28 mouse cellular contexts compared by ENCODE assay signal in genomic region chr3:148602730-148603255, GRCm38 (mm10).
DNase-seq lines count a peak whose midpoint lies in the region; ATAC-seq and TF ChIP-seq lines count a peak whose summit lies in the region.
"Had no signal": no experiment of that assay in that cellular context is flagged by ENCODE, and none has a peak within 500 bp of the region (broad histone marks: within the 10 kb centered on the region; RNA-seq: fewer than 3 reads in every experiment).

No protein-coding gene starts in this region.

- H3K27me3 ChIP-seq in liver, adult 2 months (ENCODE audit: control insufficient read depth, insufficient read depth, low read length), result no peaks in the 10 kb centered on the region
- H3K27me3 ChIP-seq in liver, embryonic 11.5 days (replicated peaks; ENCODE audit: control insufficient read depth, insufficient read depth, low read length), result no peaks in the 10 kb centered on the region
- H3K27me3 ChIP-seq: embryonic facial prominence, embryonic 15.5 days; forebrain, embryonic 12.5 days; heart, embryonic 15.5 days; lung, embryonic 15.5 days; megakaryocyte, embryonic 14.5 days; midbrain, embryonic 13.5 days; Patski had no signal

- no peak overlapping the region for H3K4me3 ChIP-seq in liver, adult 2 months (ENCODE audit: insufficient read depth, low read depth, low read length)
- H3K4me3 ChIP-seq in liver, embryonic 11.5 days (ENCODE audit: low read depth, low read length), result no peak overlapping the region
- H3K4me3 ChIP-seq: embryonic facial prominence, embryonic 10.5 days; embryonic facial prominence, embryonic 15.5 days; forebrain, embryonic 12.5 days; heart, adult 2 months; heart, embryonic 15.5 days; lung, embryonic 15.5 days; megakaryocyte, embryonic 14.5 days; midbrain, embryonic 13.5 days had no signal

- no peak overlapping the region for H3K27ac ChIP-seq in liver, adult 2 months (replicated peaks; ENCODE audit: insufficient read depth, low read depth, low read length)
- H3K27ac ChIP-seq in liver, embryonic 11.5 days (ENCODE audit: low read depth, low read length), result no peak overlapping the region
- H3K27ac ChIP-seq: embryonic facial prominence, embryonic 10.5 days; embryonic facial prominence, embryonic 15.5 days; forebrain, embryonic 12.5 days; heart, adult 2 months; heart, embryonic 15.5 days; hindbrain, embryonic 14.5 days; kidney, postnatal 0 days; lung, embryonic 15.5 days; midbrain, embryonic 13.5 days had no signal

- H3K9ac ChIP-seq in liver, adult 2 months (ENCODE audit: low read depth, low read length), result no peak overlapping the region
- no peak overlapping the region for H3K9ac ChIP-seq in liver, embryonic 11.5 days (ENCODE audit: low read depth, low read length)
- H3K9ac ChIP-seq: embryonic facial prominence, embryonic 15.5 days; forebrain, embryonic 12.5 days; heart, embryonic 15.5 days; hindbrain, embryonic 14.5 days; lung, embryonic 15.5 days; midbrain, embryonic 13.5 days had no signal

- no peak overlapping the region for H3K4me2 ChIP-seq in liver, embryonic 11.5 days
- H3K4me2 ChIP-seq: embryonic facial prominence, embryonic 15.5 days; forebrain, embryonic 12.5 days; heart, embryonic 15.5 days; hindbrain, embryonic 14.5 days; lung, embryonic 15.5 days; midbrain, embryonic 13.5 days had no signal

- no peaks in the 10 kb centered on the region for H3K79me2 ChIP-seq in liver, adult 2 months (ENCODE audit: control insufficient read depth, insufficient read depth, low read length)

- 63% methylated on average over 5 of the region's 5 CpGs for WGBS in liver, adult 2 months
- 78% methylated on average over 5 of the region's 5 CpGs for WGBS in liver, embryonic 11.5 days

- intact Hi-C loops in heart, postnatal 25 days (cut with DNase I), result no loop called here

- no peak for ATAC-seq in liver, embryonic 11.5 days (replicated peaks; ENCODE audit: low FRiP score)
- ATAC-seq: intestine, postnatal 0 days; midbrain, embryonic 13.5 days; Patski had no signal

- peaks cover 2% of the 10 kb centered on the region for H3K4me1 ChIP-seq in liver, adult 2 months (ENCODE audit: control insufficient read depth, insufficient read depth, low read length)
- no peaks in the 10 kb centered on the region for H3K4me1 ChIP-seq in liver, embryonic 11.5 days (replicated peaks; ENCODE audit: control insufficient read depth, insufficient read depth, low read length)
- H3K4me1 ChIP-seq: embryonic facial prominence, embryonic 10.5 days; embryonic facial prominence, embryonic 15.5 days; forebrain, embryonic 12.5 days; lung, embryonic 15.5 days; megakaryocyte, embryonic 14.5 days; midbrain, embryonic 13.5 days had no signal

- TF ChIP-seq CTCF in liver, adult 2 months (IDR thresholded peaks at IDR 0.05; ENCODE audit: low read depth, low read length), result no peak
- no peak for TF ChIP-seq CTCF in brain, embryonic 14.5 days (IDR thresholded peaks at IDR 0.05; ENCODE audit: borderline replicate concordance, extremely low read depth, insufficient read depth, insufficient read length)

- H3K36me3 ChIP-seq in liver, adult 2 months (ENCODE audit: control insufficient read depth, insufficient read depth, low read length), result no peaks in the 10 kb centered on the region
- H3K36me3 ChIP-seq in liver, embryonic 11.5 days (ENCODE audit: control insufficient read depth, insufficient read depth, low read length), result no peaks in the 10 kb centered on the region
- H3K36me3 ChIP-seq: embryonic facial prominence, embryonic 10.5 days; embryonic facial prominence, embryonic 15.5 days; forebrain, embryonic 12.5 days; G1E; heart, embryonic 15.5 days; lung, embryonic 15.5 days; midbrain, embryonic 13.5 days had no signal

- no peaks in the 10 kb centered on the region for H3K9me3 ChIP-seq in liver, embryonic 11.5 days (ENCODE audit: control insufficient read depth, low read length)
- H3K9me3 ChIP-seq: embryonic facial prominence, embryonic 10.5 days; embryonic facial prominence, embryonic 15.5 days; forebrain, embryonic 12.5 days; heart, embryonic 15.5 days; lung, embryonic 15.5 days; megakaryocyte, embryonic 14.5 days; midbrain, embryonic 13.5 days had no signal

- no peak for TF ChIP-seq POLR2A in liver, adult 2 months (IDR thresholded peaks at IDR 0.05; ENCODE audit: extremely low read depth, insufficient read depth, low read length)
- TF ChIP-seq POLR2A in brain, embryonic 14.5 days (IDR thresholded peaks at IDR 0.05; ENCODE audit: borderline replicate concordance, extremely low read depth, insufficient read depth, insufficient read length, poor library complexity, severe bottlenecking), result no peak

- peak; percentile 59 to 65 for DNase-seq in cerebellum, postnatal 10 days
- no peak for DNase-seq in cerebellum, postnatal 36 days
- peak; percentile 16 for DNase-seq in heart, adult 8-10 months (ENCODE audit: low spot score)
- DNase-seq in heart, postnatal 25 days (ENCODE audit: low spot score), result no peak
- DNase-seq in liver, adult 2 months (ENCODE audit: extremely low read depth, low read depth, low spot score), result peak; percentile 70
- DNase-seq in liver, embryonic 11.5 days (ENCODE audit: low spot score), result no peak
- DNase-seq in brain, embryonic 14.5 days (ENCODE audit: low read depth), result peak; percentile 27
- DNase-seq: cerebellum, adult 11 months; cerebellum, adult 9-10 months; kidney, postnatal 4 days; layer of hippocampus, postnatal 36 days; liver; lung, postnatal 4 days; thymus, adult 2 months; thymus, postnatal 36 days had no signal

Comparison
In these comparisons a context has a peak if more than half of its experiments do, and no peak if none do; other contexts are left out.
1. DNase-seq: peak in cerebellum, postnatal 10 days (2 of 2), heart, adult 8-10 months (single experiment), liver, adult 2 months (single experiment) and brain, embryonic 14.5 days (single experiment); none in cerebellum, postnatal 36 days (0 of 2), heart, postnatal 25 days (single experiment) and liver, embryonic 11.5 days (single experiment).